Mouse (Mus musculus): Measurements from ENCODE around the gene Mrpl50.

GRCm38 (mm10) chr4:49536671-49537070, 15.8 kb upstream of the Mrpl50 start:
- TF ChIP-seq CTCF (IDR thresholded peaks at IDR 0.05; ENCODE audit: insufficient read depth, low read length) (no peak), POLR2A (IDR thresholded peaks at IDR 0.05; ENCODE audit: borderline replicate concordance, extremely low read depth, low read depth, low read length) (no peak)

Data from lung, adult 2 months (tissue).